Mouse (Mus musculus) hindbrain, embryonic 13.5 days (tissue): ENCODE results near the gene Gbx1. TPM values are rescaled to one million over a fixed set of nuclear protein-coding genes. Genes with fewer than 3 reads are reported as not detected.
A peak's percentile ranks its signal among the peaks of the same experiment; 100 is the strongest.
"Not testable (repeated sequence)": the region's sequence is repeated elsewhere in the genome, so short reads cannot be mapped to it uniquely, and the experiment has no call there.

Experiments used
- ATAC-seq: fragments of 200-750 bp; cut with Nextera tagmentation; 2 replicates; pipeline ENCODE4 v1.8.0; 2017; ENCODE audit warnings: moderate TSS enrichment; ENCODE audit not compliant: low FRiP score
- H3K27ac ChIP-seq: fragments of 300-500 bp; sonication (generic); 2 replicates; pipeline ENCODE4 v1.5.1; 2015; ENCODE audit warnings: inconsistent platforms, mild to moderate bottlenecking, moderate library complexity
- H3K27me3 ChIP-seq: fragments of 300-500 bp; sonication (generic); 2 replicates; pipeline ENCODE4 v1.6.1; 2015; ENCODE audit warnings: mild to moderate bottlenecking, inconsistent platforms
- H3K36me3 ChIP-seq: fragments of 300-500 bp; sonication (generic); 2 replicates; pipeline ENCODE4 v1.6.1; 2015; ENCODE audit warnings: mild to moderate bottlenecking, inconsistent platforms
- H3K4me1 ChIP-seq: fragments of 300-500 bp; sonication (generic); replicated peaks from 2 replicates; pipeline ENCODE4 v1.6.1; 2015; ENCODE audit warnings: inconsistent platforms
- H3K4me2 ChIP-seq: fragments of 300-500 bp; sonication (generic); 2 replicates; pipeline ENCODE4 v1.6.1; 2015; ENCODE audit warnings: inconsistent platforms, mild to moderate bottlenecking, moderate library complexity
- H3K4me3 ChIP-seq: fragments of 300-500 bp; sonication (generic); 2 replicates; pipeline ENCODE4 v1.5.1; 2015; ENCODE audit warnings: mild to moderate bottlenecking, inconsistent platforms
- H3K9ac ChIP-seq: fragments of 300-500 bp; sonication (generic); 2 replicates; pipeline ENCODE4 v1.6.1; 2015; ENCODE audit warnings: mild to moderate bottlenecking, inconsistent platforms
- H3K9me3 ChIP-seq: fragments of 300-500 bp; sonication (generic); 2 replicates; pipeline ENCODE4 v1.6.1; 2016; ENCODE audit warnings: inconsistent platforms
- WGBS: fragments of 180-500 bp; shearing (Covaris S2); methylation state at CpG from one replicate; pipeline ENCODE4 v1.1.7; 2015; 5-methylcytosine and 5-hydroxymethylcytosine counted together
- polyA plus RNA-seq: library from polyadenylated mRNA; unstranded; fragments of >200 nt; fragmentation: Nextera tagmentation; extraction: Ambion mirVana; gene quantifications from 2 replicates; pipeline ENCODE4 v1.2.1, GENCODE M21; 2015

The Gbx1 gene
- polyA plus RNA-seq: 4.6 and 5.1 TPM in 2 replicates

GRCm38 (mm10) chr5:24526889-24527230 lies at the start of gene Gbx1:
Gene Gbx1, minus strand, starts transcription at chr5:24527202.
- Histone ChIP-seq H3K4me3 (peak within 1 kb of the TSS; percentile 55), H3K4me2 (peak within 1 kb of the TSS; percentile 89), H3K9me3 (no peaks in the 10 kb centered on the region), H3K27me3 (peaks cover 93% of the 10 kb centered on the region), H3K4me1 (peaks cover 46% of the 10 kb centered on the region), H3K9ac (peak within 1 kb of the TSS; percentile 79), H3K27ac (peak within 1 kb of the TSS; percentile 60), H3K36me3 (no peaks in the 10 kb centered on the region)
- no peak; the same call in 1 of the 2 replicates for ATAC-seq
- WGBS: 1% methylated on average over 39 of the region's 49 CpGs

GRCm38 (mm10) chr5:24576801-24577182 lies 49.8 kb upstream of the Gbx1 start:
- Histone ChIP-seq H3K27me3 (no peaks in the 10 kb centered on the region), H3K27ac (peak overlapping the region; percentile 83), H3K9me3 (no peaks in the 10 kb centered on the region), H3K4me2 (peak overlapping the region; percentile 88), H3K9ac (peak overlapping the region; percentile 81), H3K36me3 (peaks cover 34% of the 10 kb centered on the region), H3K4me1 (peaks cover 20% of the 10 kb centered on the region), H3K4me3 (peak overlapping the region; percentile 76)
- ATAC-seq: peak; percentile 28
- under 1% methylated on average over 32 of the region's 32 CpGs for WGBS

- Histone ChIP-seq H3K27me3 (no peaks in the 10 kb centered on the region), H3K9ac (no peak overlapping the region), H3K4me2 (peak overlapping the region; percentile 88), H3K4me1 (peaks cover 20% of the 10 kb centered on the region), H3K9me3 (no peaks in the 10 kb centered on the region), H3K4me3 (peak overlapping the region; percentile 76; the same call in 1 of the 2 replicates), H3K36me3 (peaks cover 43% of the 10 kb centered on the region), H3K27ac (no peak overlapping the region)
- WGBS: 83% methylated on average over 1 of the region's 1 CpGs
- no peak for ATAC-seq
These were observed 48.9 kb upstream of the Gbx1 start for GRCm38 (mm10) chr5:24575948-24576347.

GRCm38 (mm10) chr5:24556709-24557108 lies 29.7 kb upstream of the Gbx1 start, which contains the start of gene 4931409K22Rik:
Gene 4931409K22Rik, minus strand, starts transcription at chr5:24556809.
- Histone ChIP-seq H3K36me3 (no peaks in the 10 kb centered on the region), H3K4me3 (no peak within 1 kb of the TSS), H3K9me3 (peaks cover 4% of the 10 kb centered on the region; the same call in 1 of the 2 replicates), H3K4me2 (no peak within 1 kb of the TSS), H3K9ac (no peak within 1 kb of the TSS), H3K27ac (no peak within 1 kb of the TSS), H3K27me3 (0 out of 2 replicates have a peak, but pooled peaks cover 7% of the 10 kb centered on the region), H3K4me1 (peaks cover 3% of the 10 kb centered on the region)
- WGBS: 87% methylated on average over 2 of the region's 2 CpGs
- ATAC-seq: no peak

- not testable (repeated sequence) for H3K4me3 ChIP-seq, H3K36me3 ChIP-seq
- 94% methylated on average over 7 of the region's 7 CpGs for WGBS
These were observed 28.3 kb upstream of the Gbx1 start for GRCm38 (mm10) chr5:24555335-24555734.

GRCm38 (mm10) chr5:24553621-24554244 lies 26.7 kb upstream of the Gbx1 start:
- H3K4me3 ChIP-seq: no peak overlapping the region
- H3K27me3 ChIP-seq: 0 out of 2 replicates have a peak, but pooled peaks cover 18% of the 10 kb centered on the region
- no peak overlapping the region for H3K9ac ChIP-seq
- no peaks in the 10 kb centered on the region for H3K36me3 ChIP-seq
- H3K4me1 ChIP-seq: peaks cover 24% of the 10 kb centered on the region
- 81% methylated on average over 5 of the region's 5 CpGs for WGBS
- H3K9me3 ChIP-seq: peaks cover 4% of the 10 kb centered on the region; the same call in 1 of the 2 replicates
- ATAC-seq: no peak
- H3K27ac ChIP-seq: no peak overlapping the region
- no peak overlapping the region for H3K4me2 ChIP-seq

More at GRCm38 (mm10) chr5:24555335-24555734, 28.3 kb upstream of the Gbx1 start:
- H3K27ac ChIP-seq, H3K4me2 ChIP-seq, ATAC-seq, H3K27me3 ChIP-seq, H3K9ac ChIP-seq, H3K9me3 ChIP-seq: not testable (repeated sequence)
- H3K4me1 ChIP-seq: peaks cover 17% of the 10 kb centered on the region

GRCm38 (mm10) chr5:24551317-24551688 lies 24.3 kb upstream of the Gbx1 start:
- peak overlapping the region; percentile 40 for H3K4me2 ChIP-seq
- peaks cover 24% of the 10 kb centered on the region for H3K4me1 ChIP-seq
- peak overlapping the region; percentile 67 for H3K27ac ChIP-seq
- peak; percentile 33; the same call in 1 of the 2 replicates for ATAC-seq
- no peak overlapping the region for H3K4me3 ChIP-seq
- WGBS: 33% methylated on average over 2 of the region's 2 CpGs
- peaks cover 27% of the 10 kb centered on the region; the same call in 1 of the 2 replicates for H3K27me3 ChIP-seq
- H3K9ac ChIP-seq: no peak overlapping the region
- H3K9me3 ChIP-seq: peaks cover 4% of the 10 kb centered on the region; the same call in 1 of the 2 replicates
- H3K36me3 ChIP-seq: no peaks in the 10 kb centered on the region

GRCm38 (mm10) chr5:24550598-24551316 lies 23.8 kb upstream of the Gbx1 start:
- H3K9ac ChIP-seq: 0 out of 2 replicates have a peak overlapping the region, but pooled peaks have one; percentile 13
- H3K27me3 ChIP-seq: peaks cover 27% of the 10 kb centered on the region; the same call in 1 of the 2 replicates
- H3K9me3 ChIP-seq: peaks cover 1% of the 10 kb centered on the region; the same call in 1 of the 2 replicates
- peak; percentile 91 for ATAC-seq
- H3K27ac ChIP-seq: peak overlapping the region; percentile 67
- WGBS: 22% methylated on average over 26 of the region's 26 CpGs
- peak overlapping the region; percentile 40 for H3K4me2 ChIP-seq
- H3K4me3 ChIP-seq: no peak overlapping the region
- H3K36me3 ChIP-seq: no peaks in the 10 kb centered on the region
- peaks cover 24% of the 10 kb centered on the region for H3K4me1 ChIP-seq

GRCm38 (mm10) chr5:24542643-24543042 lies 15.6 kb upstream of the Gbx1 start:
- no peak for ATAC-seq
- Histone ChIP-seq H3K27ac (no peak overlapping the region), H3K27me3 (peaks cover 29% of the 10 kb centered on the region; the same call in 1 of the 2 replicates), H3K36me3 (no peaks in the 10 kb centered on the region), H3K9me3 (no peaks in the 10 kb centered on the region), H3K4me3 (no peak overlapping the region), H3K4me1 (peaks cover 11% of the 10 kb centered on the region), H3K4me2 (no peak overlapping the region), H3K9ac (no peak overlapping the region)
- WGBS: 82% methylated on average over 7 of the region's 7 CpGs

GRCm38 (mm10) chr5:24541144-24541569 lies 14.2 kb upstream of the Gbx1 start:
- H3K27ac ChIP-seq: no peak overlapping the region
- no peaks in the 10 kb centered on the region for H3K36me3 ChIP-seq
- H3K27me3 ChIP-seq: peaks cover 29% of the 10 kb centered on the region; the same call in 1 of the 2 replicates
- H3K9ac ChIP-seq: no peak overlapping the region
- peaks cover 22% of the 10 kb centered on the region for H3K4me1 ChIP-seq
- no peak overlapping the region for H3K4me2 ChIP-seq
- ATAC-seq: no peak
- no peak overlapping the region for H3K4me3 ChIP-seq
- H3K9me3 ChIP-seq: no peaks in the 10 kb centered on the region
- WGBS: 53% methylated on average over 6 of the region's 6 CpGs

GRCm38 (mm10) chr5:24540387-24541143 lies 13.6 kb upstream of the Gbx1 start, which contains the start of gene Asb10:
Gene Asb10, minus strand, starts transcription at chr5:24540978.
- no peak for ATAC-seq
- Histone ChIP-seq H3K4me1 (peaks cover 22% of the 10 kb centered on the region), H3K27me3 (peaks cover 29% of the 10 kb centered on the region), H3K9me3 (no peaks in the 10 kb centered on the region), H3K4me3 (no peak within 1 kb of the TSS), H3K36me3 (no peaks in the 10 kb centered on the region), H3K27ac (no peak within 1 kb of the TSS), H3K4me2 (no peak within 1 kb of the TSS), H3K9ac (no peak within 1 kb of the TSS)
- 48% methylated on average over 14 of the region's 14 CpGs for whole genome bisulfite sequencing
